Mouse (Mus musculus): ENCODE results near the gene Man1b1. TPM values are rescaled to one million over a fixed set of nuclear protein-coding genes. Genes with fewer than 3 reads are reported as not detected.
A peak's percentile ranks its signal among the peaks of the same experiment; 100 is the strongest.

Gene Man1b1
- 20.1 and 41.2 TPM in 2 replicates for total RNA-seq (2014; rRNA removed; ENCODE audit: low replicate concordance)
- polyA plus RNA-seq (2015; fragmentation: Nextera tagmentation; extraction: Ambion mirVana): 18.8 and 19.5 TPM in 2 replicates

- peak; percentile 99 for DNase-seq (ENCODE audit: low spot score)
These were observed at the start of gene Man1b1 for GRCm38 (mm10) chr2:25332286-25333160. Man1b1 (plus strand) TSS chr2:25332338.

DNA sequence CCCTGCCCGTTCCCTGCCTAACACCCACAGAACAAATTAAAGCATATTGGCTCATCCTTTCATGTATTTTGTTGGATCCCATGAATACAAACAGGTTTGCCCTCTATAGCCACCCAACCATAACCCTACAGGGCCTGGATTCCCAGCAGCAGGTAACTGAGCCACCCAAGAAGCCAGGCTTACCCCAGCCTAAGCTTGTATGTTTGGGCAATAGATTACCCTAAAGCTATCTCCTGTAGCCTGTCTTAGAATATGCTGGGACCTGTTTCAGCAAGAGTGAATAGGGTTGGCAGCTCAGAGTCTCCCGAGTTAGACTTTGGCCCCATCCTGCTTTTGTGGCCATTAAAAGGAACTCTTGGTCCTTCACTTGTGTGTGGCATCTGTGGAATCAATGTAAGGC, 46.6 kb upstream of the Man1b1 start:
- Histone ChIP-seq H3K9me3 (replicated peaks; ENCODE audit: control insufficient read depth, low read length) (no peaks in the 10 kb centered on the region), H3K4me3 (ENCODE audit: low read depth, low read length) (no peak overlapping the region), H3K27me3 (ENCODE audit: control insufficient read depth, insufficient read depth, low read length) (peaks cover 26% of the 10 kb centered on the region), H3K27ac (ENCODE audit: low read depth) (no peak overlapping the region), H3K4me1 (ENCODE audit: control insufficient read depth, insufficient read depth) (peaks cover 7% of the 10 kb centered on the region), H3K36me3 (replicated peaks; ENCODE audit: control insufficient read depth, insufficient read depth, low read length) (peaks cover 51% of the 10 kb centered on the region), H3K9ac (replicated peaks; ENCODE audit: low read depth, low read length) (no peak overlapping the region), H3K4me2 (ENCODE audit: low read depth, low read length) (no peak overlapping the region)
- TF ChIP-seq EP300 (IDR thresholded peaks at IDR 0.05; ENCODE audit: low read depth) (no peak), CTCF (IDR thresholded peaks at IDR 0.05; ENCODE audit: low read depth) (no peak)
- no peak for DNase-seq (ENCODE audit: low spot score)
- WGBS: 89% methylated on average over 2 of the region's 2 CpGs
- no peak for ATAC-seq (ENCODE audit: insufficient read depth, low read depth)

More at GRCm38 (mm10) chr2:25332286-25333160, at the start of gene Man1b1:
- Histone ChIP-seq H3K9ac (replicated peaks; ENCODE audit: low read depth, low read length) (peak within 1 kb of the TSS; percentile 91), H3K27ac (ENCODE audit: low read depth) (peak within 1 kb of the TSS; percentile 91), H3K4me2 (ENCODE audit: low read depth, low read length) (peak within 1 kb of the TSS; percentile 88), H3K9me3 (replicated peaks; ENCODE audit: control insufficient read depth, low read length) (no peaks in the 10 kb centered on the region), H3K4me1 (ENCODE audit: control insufficient read depth, insufficient read depth) (peaks cover 17% of the 10 kb centered on the region), H3K36me3 (replicated peaks; ENCODE audit: control insufficient read depth, insufficient read depth, low read length) (peaks cover 38% of the 10 kb centered on the region), H3K4me3 (ENCODE audit: low read depth, low read length) (peak within 1 kb of the TSS; percentile 68), H3K27me3 (ENCODE audit: control insufficient read depth, insufficient read depth, low read length) (no peaks in the 10 kb centered on the region)
- peak; percentile 99 for ATAC-seq (ENCODE audit: insufficient read depth, low read depth)
- TF ChIP-seq CTCF (IDR thresholded peaks at IDR 0.05; ENCODE audit: low read depth) (peak; percentile 36), EP300 (IDR thresholded peaks at IDR 0.05; ENCODE audit: low read depth) (0 out of 2 replicates have a peak, but pooled peaks have one; percentile 44)
- WGBS: under 1% methylated on average over 76 of the region's 78 CpGs

DNA sequence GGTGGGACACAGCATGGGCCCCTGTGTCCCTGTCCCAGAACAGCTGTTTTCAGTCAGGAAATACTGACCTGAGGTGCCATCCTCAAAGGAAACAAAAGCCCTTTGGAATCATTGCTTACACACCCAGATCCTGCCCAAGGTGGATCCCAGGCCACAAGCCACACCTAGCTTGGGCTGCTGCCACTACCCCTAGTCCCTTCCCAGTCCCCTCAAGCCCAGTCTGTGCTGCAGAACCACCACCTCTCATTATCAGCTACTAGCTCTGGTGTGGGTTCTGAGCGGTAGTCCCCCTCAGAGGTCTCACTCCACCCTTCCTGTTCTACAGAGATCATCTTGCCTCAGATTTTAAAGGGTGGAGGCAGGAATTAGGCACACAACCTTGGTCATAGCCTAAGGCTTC, 45.8 kb upstream of the Man1b1 start:
- ATAC-seq (ENCODE audit: insufficient read depth, low read depth) (no peak), DNase-seq (ENCODE audit: low spot score) (no peak)
- WGBS: 53% methylated on average over 1 of the region's 1 CpGs
- Histone ChIP-seq H3K4me3 (ENCODE audit: low read depth, low read length) (no peak overlapping the region), H3K36me3 (replicated peaks; ENCODE audit: control insufficient read depth, insufficient read depth, low read length) (peaks cover 44% of the 10 kb centered on the region), H3K27ac (ENCODE audit: low read depth) (no peak overlapping the region), H3K9me3 (replicated peaks; ENCODE audit: control insufficient read depth, low read length) (no peaks in the 10 kb centered on the region), H3K4me2 (ENCODE audit: low read depth, low read length) (no peak overlapping the region), H3K4me1 (ENCODE audit: control insufficient read depth, insufficient read depth) (peaks cover 11% of the 10 kb centered on the region), H3K9ac (replicated peaks; ENCODE audit: low read depth, low read length) (no peak overlapping the region), H3K27me3 (ENCODE audit: control insufficient read depth, insufficient read depth, low read length) (peaks cover 34% of the 10 kb centered on the region)
- TF ChIP-seq EP300 (IDR thresholded peaks at IDR 0.05; ENCODE audit: low read depth): no peak
- TF ChIP-seq CTCF (IDR thresholded peaks at IDR 0.05; ENCODE audit: low read depth): no peak

DNA sequence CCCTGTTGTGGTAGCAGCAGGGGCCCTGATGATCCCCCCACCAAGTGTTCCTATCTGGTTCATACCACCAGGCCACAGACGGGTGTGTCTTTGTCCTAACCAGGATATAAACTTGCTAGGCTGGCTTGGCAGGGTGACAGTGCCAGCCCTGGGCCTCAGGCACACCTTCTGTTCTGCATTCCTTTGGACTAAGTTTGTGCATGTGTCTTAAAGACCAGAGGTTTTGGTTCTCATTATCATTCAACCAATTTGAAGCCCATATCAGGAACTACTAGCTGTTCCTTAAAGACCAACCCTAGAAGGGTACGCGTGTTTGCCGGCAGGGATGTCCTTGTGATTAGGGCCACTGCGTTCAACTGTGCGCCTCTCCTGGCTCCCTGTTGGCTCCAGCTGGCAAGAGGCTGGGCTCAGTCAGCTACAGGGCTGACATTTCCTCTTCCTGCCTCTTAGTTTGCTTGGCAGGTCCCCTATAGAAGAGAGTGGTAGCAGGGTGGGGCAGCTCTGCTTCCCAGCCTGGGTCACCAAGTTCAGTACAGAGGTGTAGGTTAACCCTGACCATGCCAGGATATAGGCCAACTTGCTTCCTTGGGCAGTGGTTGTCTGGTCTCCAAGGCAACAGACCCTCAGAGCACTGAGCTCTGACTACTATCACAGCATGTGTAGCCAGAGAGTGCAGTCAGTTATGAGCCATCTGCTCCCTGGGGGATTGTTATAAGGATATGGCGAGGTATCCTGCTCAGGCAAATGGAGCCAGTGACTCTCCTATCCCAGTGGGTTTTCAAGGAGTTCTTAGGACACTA, 45.1 kb upstream of the Man1b1 start:
- no peak overlapping the region for H3K27ac ChIP-seq (ENCODE audit: low read depth)
- H3K9me3 ChIP-seq (replicated peaks; ENCODE audit: control insufficient read depth, low read length): no peaks in the 10 kb centered on the region
- ATAC-seq (ENCODE audit: insufficient read depth, low read depth) (peak; percentile 43), DNase-seq (ENCODE audit: low spot score) (no peak)
- peaks cover 40% of the 10 kb centered on the region for H3K36me3 ChIP-seq (replicated peaks; ENCODE audit: control insufficient read depth, insufficient read depth, low read length)
- no peak overlapping the region for H3K9ac ChIP-seq (replicated peaks; ENCODE audit: low read depth, low read length)
- no peak overlapping the region for H3K4me2 ChIP-seq (ENCODE audit: low read depth, low read length)
- no peak overlapping the region for H3K4me3 ChIP-seq (ENCODE audit: low read depth, low read length)
- peaks cover 12% of the 10 kb centered on the region for H3K4me1 ChIP-seq (ENCODE audit: control insufficient read depth, insufficient read depth)
- H3K27me3 ChIP-seq (ENCODE audit: control insufficient read depth, insufficient read depth, low read length): peaks cover 41% of the 10 kb centered on the region
- 24% methylated on average over 7 of the region's 7 CpGs for WGBS
- no peak for TF ChIP-seq CTCF (IDR thresholded peaks at IDR 0.05; ENCODE audit: low read depth)
- TF ChIP-seq EP300 (IDR thresholded peaks at IDR 0.05; ENCODE audit: low read depth): no peak

DNA sequence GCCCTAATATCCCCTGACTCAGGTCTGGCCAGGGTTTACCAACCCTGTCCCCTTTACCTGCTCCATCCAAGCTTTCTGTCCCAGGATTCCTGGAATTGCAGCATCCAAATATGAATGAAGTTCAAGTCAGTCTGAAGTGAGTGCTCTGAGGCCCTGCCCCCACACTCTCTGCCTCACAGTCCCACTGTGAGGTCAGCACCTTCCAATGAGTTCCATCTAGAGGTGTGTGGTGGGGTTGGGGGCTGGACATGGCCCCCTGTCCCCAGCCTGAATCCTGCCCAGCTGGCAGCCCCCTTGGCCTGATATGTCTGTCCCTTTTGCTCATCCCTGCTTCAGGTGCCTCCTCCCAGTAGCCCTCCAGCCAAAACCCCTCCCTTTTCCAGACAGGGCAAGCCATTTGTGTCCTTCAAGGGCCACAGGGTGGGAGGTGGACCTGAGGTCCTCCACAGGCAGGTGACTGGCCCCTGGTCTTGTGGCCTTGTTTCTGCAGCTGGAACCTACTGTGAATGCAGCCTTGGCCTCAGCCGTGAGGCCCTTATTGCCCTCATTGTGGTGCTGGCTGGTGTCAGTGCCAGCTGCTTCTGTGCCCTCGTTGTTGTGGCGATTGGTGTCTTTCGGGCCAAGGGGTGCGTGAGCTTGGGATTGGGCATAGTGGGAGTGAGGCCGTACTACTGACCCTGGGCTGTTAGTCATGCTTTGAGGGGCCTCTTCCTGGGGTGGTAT, 44.0 kb upstream of the Man1b1 start, which contains the start of gene Tmem210:
TSS of gene Tmem210 (plus strand) at position 219 of the 723 bp plus-strand sequence.
- no peak within 1 kb of the TSS for H3K27ac ChIP-seq (ENCODE audit: low read depth)
- peaks cover 18% of the 10 kb centered on the region for H3K4me1 ChIP-seq (ENCODE audit: control insufficient read depth, insufficient read depth)
- no peaks in the 10 kb centered on the region for H3K9me3 ChIP-seq (replicated peaks; ENCODE audit: control insufficient read depth, low read length)
- H3K4me2 ChIP-seq (ENCODE audit: low read depth, low read length): no peak within 1 kb of the TSS
- TF ChIP-seq CTCF (IDR thresholded peaks at IDR 0.05; ENCODE audit: low read depth) (no peak), EP300 (IDR thresholded peaks at IDR 0.05; ENCODE audit: low read depth) (no peak)
- 73% methylated on average over 6 of the region's 6 CpGs for WGBS
- H3K4me3 ChIP-seq (ENCODE audit: low read depth, low read length): no peak within 1 kb of the TSS
- DNase-seq (ENCODE audit: low spot score): no peak
- no peak for ATAC-seq (ENCODE audit: insufficient read depth, low read depth)
- H3K27me3 ChIP-seq (ENCODE audit: control insufficient read depth, insufficient read depth, low read length): peaks cover 49% of the 10 kb centered on the region
- H3K9ac ChIP-seq (replicated peaks; ENCODE audit: low read depth, low read length): no peak within 1 kb of the TSS
- peaks cover 29% of the 10 kb centered on the region for H3K36me3 ChIP-seq (replicated peaks; ENCODE audit: control insufficient read depth, insufficient read depth, low read length)
